Mouse (Mus musculus): Measurements from ENCODE around the gene Tifa. TPM values are rescaled to one million over a fixed set of nuclear protein-coding genes. Genes with fewer than 3 reads are reported as not detected.

The Tifa gene
- polyA plus RNA-seq, 1 experiment from 2014 or later: 4.3 TPM

- H3K4me2 ChIP-seq: no peak overlapping the region
- WGBS: 74% methylated on average over 4 of the region's 4 CpGs
- DNase-seq (ENCODE audit: low spot score, missing footprints): no peak
- no peaks in the 10 kb centered on the region for H3K9me3 ChIP-seq (ENCODE audit: control insufficient read depth, low read length)
- no peak overlapping the region for H3K9ac ChIP-seq (ENCODE audit: low read length)
- H3K36me3 ChIP-seq (ENCODE audit: control insufficient read depth, insufficient read depth, low read length): no peaks in the 10 kb centered on the region
- H3K4me1 ChIP-seq (ENCODE audit: control insufficient read depth, insufficient read depth, low read length): no peaks in the 10 kb centered on the region
- ATAC-seq (ENCODE audit: low FRiP score): no peak
- H3K27ac ChIP-seq (ENCODE audit: low read depth, low read length): no peak overlapping the region
- H3K4me3 ChIP-seq (ENCODE audit: low read depth, low read length): no peak overlapping the region
- H3K27me3 ChIP-seq (ENCODE audit: control insufficient read depth, insufficient read depth, low read length): no peaks in the 10 kb centered on the region
These were observed 72.9 kb downstream of the Tifa start for GRCm38 (mm10) chr3:127862479-127862878.

GRCm38 (mm10) chr3:127863571-127863970 is 74.0 kb downstream of the Tifa start:
- no peaks in the 10 kb centered on the region for H3K36me3 ChIP-seq (ENCODE audit: control insufficient read depth, insufficient read depth, low read length)
- H3K4me1 ChIP-seq (ENCODE audit: control insufficient read depth, insufficient read depth, low read length): no peaks in the 10 kb centered on the region
- 78% methylated on average over 3 of the region's 3 CpGs for WGBS
- no peak for DNase-seq (ENCODE audit: low spot score, missing footprints)
- no peak overlapping the region for H3K4me2 ChIP-seq
- H3K27me3 ChIP-seq (ENCODE audit: control insufficient read depth, insufficient read depth, low read length): no peaks in the 10 kb centered on the region
- ATAC-seq (ENCODE audit: low FRiP score): no peak
- H3K9me3 ChIP-seq (ENCODE audit: control insufficient read depth, low read length): no peaks in the 10 kb centered on the region
- H3K4me3 ChIP-seq (ENCODE audit: low read depth, low read length): no peak overlapping the region
- no peak overlapping the region for H3K9ac ChIP-seq (ENCODE audit: low read length)
- no peak overlapping the region for H3K27ac ChIP-seq (ENCODE audit: low read depth, low read length)

GRCm38 (mm10) chr3:127864242-127864641 is 74.6 kb downstream of the Tifa start:
- no peaks in the 10 kb centered on the region for H3K27me3 ChIP-seq (ENCODE audit: control insufficient read depth, insufficient read depth, low read length)
- DNase-seq (ENCODE audit: low spot score, missing footprints): no peak
- H3K9ac ChIP-seq (ENCODE audit: low read length): no peak overlapping the region
- H3K4me2 ChIP-seq: no peak overlapping the region
- no peaks in the 10 kb centered on the region for H3K4me1 ChIP-seq (ENCODE audit: control insufficient read depth, insufficient read depth, low read length)
- WGBS: 45% methylated on average over 2 of the region's 2 CpGs
- no peak overlapping the region for H3K27ac ChIP-seq (ENCODE audit: low read depth, low read length)
- no peak overlapping the region for H3K4me3 ChIP-seq (ENCODE audit: low read depth, low read length)
- no peaks in the 10 kb centered on the region for H3K36me3 ChIP-seq (ENCODE audit: control insufficient read depth, insufficient read depth, low read length)
- ATAC-seq (ENCODE audit: low FRiP score): no peak
- no peaks in the 10 kb centered on the region for H3K9me3 ChIP-seq (ENCODE audit: control insufficient read depth, low read length)

GRCm38 (mm10) chr3:127868046-127868758 is 78.6 kb downstream of the Tifa start:
- 77% methylated on average over 9 of the region's 9 CpGs for WGBS
- no peak overlapping the region for H3K9ac ChIP-seq (ENCODE audit: low read length)
- ATAC-seq (ENCODE audit: low FRiP score): no peak

GRCm38 (mm10) chr3:127868880-127869279 is 79.3 kb downstream of the Tifa start:
- DNase-seq (ENCODE audit: low spot score, missing footprints) (no peak), ATAC-seq (ENCODE audit: low FRiP score) (no peak)
- H3K27ac ChIP-seq (ENCODE audit: low read depth, low read length): no peak overlapping the region
- no peaks in the 10 kb centered on the region for H3K36me3 ChIP-seq (ENCODE audit: control insufficient read depth, insufficient read depth, low read length)
- no peaks in the 10 kb centered on the region for H3K27me3 ChIP-seq (ENCODE audit: control insufficient read depth, insufficient read depth, low read length)
- no peak overlapping the region for H3K4me3 ChIP-seq (ENCODE audit: low read depth, low read length)
- H3K9ac ChIP-seq (ENCODE audit: low read length): no peak overlapping the region
- H3K4me1 ChIP-seq (ENCODE audit: control insufficient read depth, insufficient read depth, low read length): no peaks in the 10 kb centered on the region
- H3K4me2 ChIP-seq: no peak overlapping the region
- WGBS: 70% methylated on average over 5 of the region's 5 CpGs
- no peaks in the 10 kb centered on the region for H3K9me3 ChIP-seq (ENCODE audit: control insufficient read depth, low read length)

More at GRCm38 (mm10) chr3:127868046-127868758, 78.6 kb downstream of the Tifa start:
- no peaks in the 10 kb centered on the region for H3K4me1 ChIP-seq (ENCODE audit: control insufficient read depth, insufficient read depth, low read length)
- no peak overlapping the region for H3K27ac ChIP-seq (ENCODE audit: low read depth, low read length)
- DNase-seq (ENCODE audit: low spot score, missing footprints): no peak
- H3K27me3 ChIP-seq (ENCODE audit: control insufficient read depth, insufficient read depth, low read length): no peaks in the 10 kb centered on the region
- H3K4me2 ChIP-seq: no peak overlapping the region
- no peaks in the 10 kb centered on the region for H3K36me3 ChIP-seq (ENCODE audit: control insufficient read depth, insufficient read depth, low read length)
- no peak overlapping the region for H3K4me3 ChIP-seq (ENCODE audit: low read depth, low read length)
- no peaks in the 10 kb centered on the region for H3K9me3 ChIP-seq (ENCODE audit: control insufficient read depth, low read length)

GRCm38 (mm10) chr3:127871575-127871974 is 82.0 kb downstream of the Tifa start:
- no peaks in the 10 kb centered on the region for H3K9me3 ChIP-seq (ENCODE audit: control insufficient read depth, low read length)
- no peak for ATAC-seq (ENCODE audit: low FRiP score)
- H3K4me3 ChIP-seq (ENCODE audit: low read depth, low read length): no peak overlapping the region
- H3K36me3 ChIP-seq (ENCODE audit: control insufficient read depth, insufficient read depth, low read length): no peaks in the 10 kb centered on the region
- H3K4me1 ChIP-seq (ENCODE audit: control insufficient read depth, insufficient read depth, low read length): no peaks in the 10 kb centered on the region
- no peaks in the 10 kb centered on the region for H3K27me3 ChIP-seq (ENCODE audit: control insufficient read depth, insufficient read depth, low read length)
- WGBS: 85% methylated on average over 9 of the region's 9 CpGs
- H3K9ac ChIP-seq (ENCODE audit: low read length): no peak overlapping the region
- DNase-seq (ENCODE audit: low spot score, missing footprints): no peak
- H3K27ac ChIP-seq (ENCODE audit: low read depth, low read length): no peak overlapping the region
- no peak overlapping the region for H3K4me2 ChIP-seq

GRCm38 (mm10) chr3:127874254-127874883 is 84.8 kb downstream of the Tifa start:
- H3K36me3 ChIP-seq (ENCODE audit: control insufficient read depth, insufficient read depth, low read length): no peaks in the 10 kb centered on the region
- H3K9ac ChIP-seq (ENCODE audit: low read length): no peak overlapping the region
- no peak overlapping the region for H3K4me2 ChIP-seq
- 90% methylated on average over 4 of the region's 4 CpGs for WGBS
- H3K9me3 ChIP-seq (ENCODE audit: control insufficient read depth, low read length): no peaks in the 10 kb centered on the region
- no peaks in the 10 kb centered on the region for H3K27me3 ChIP-seq (ENCODE audit: control insufficient read depth, insufficient read depth, low read length)
- H3K4me1 ChIP-seq (ENCODE audit: control insufficient read depth, insufficient read depth, low read length): no peaks in the 10 kb centered on the region
- no peak for ATAC-seq (ENCODE audit: low FRiP score)
- no peak for DNase-seq (ENCODE audit: low spot score, missing footprints)
- no peak overlapping the region for H3K4me3 ChIP-seq (ENCODE audit: low read depth, low read length)
- no peak overlapping the region for H3K27ac ChIP-seq (ENCODE audit: low read depth, low read length)

GRCm38 (mm10) chr3:127875059-127875458 is 85.5 kb downstream of the Tifa start:
- Histone ChIP-seq H3K27ac (ENCODE audit: low read depth, low read length) (no peak overlapping the region), H3K36me3 (ENCODE audit: control insufficient read depth, insufficient read depth, low read length) (no peaks in the 10 kb centered on the region), H3K4me2 (no peak overlapping the region), H3K9ac (ENCODE audit: low read length) (no peak overlapping the region), H3K4me1 (ENCODE audit: control insufficient read depth, insufficient read depth, low read length) (no peaks in the 10 kb centered on the region), H3K4me3 (ENCODE audit: low read depth, low read length) (no peak overlapping the region), H3K9me3 (ENCODE audit: control insufficient read depth, low read length) (no peaks in the 10 kb centered on the region), H3K27me3 (ENCODE audit: control insufficient read depth, insufficient read depth, low read length) (no peaks in the 10 kb centered on the region)
- ATAC-seq (ENCODE audit: low FRiP score): no peak
- DNase-seq (ENCODE audit: low spot score, missing footprints): no peak
- 85% methylated on average over 7 of the region's 7 CpGs for WGBS

- Histone ChIP-seq H3K36me3 (ENCODE audit: control insufficient read depth, insufficient read depth, low read length) (no peaks in the 10 kb centered on the region), H3K27me3 (ENCODE audit: control insufficient read depth, insufficient read depth, low read length) (no peaks in the 10 kb centered on the region), H3K4me3 (ENCODE audit: low read depth, low read length) (no peak overlapping the region), H3K4me2 (no peak overlapping the region), H3K27ac (ENCODE audit: low read depth, low read length) (no peak overlapping the region), H3K9ac (ENCODE audit: low read length) (no peak overlapping the region), H3K9me3 (ENCODE audit: control insufficient read depth, low read length) (no peaks in the 10 kb centered on the region), H3K4me1 (ENCODE audit: control insufficient read depth, insufficient read depth, low read length) (no peaks in the 10 kb centered on the region)
- ATAC-seq (ENCODE audit: low FRiP score): no peak
- DNase-seq (ENCODE audit: low spot score, missing footprints): no peak
- WGBS: 94% methylated on average over 2 of the region's 2 CpGs
These were observed 85.9 kb downstream of the Tifa start for GRCm38 (mm10) chr3:127875509-127875908.
